Mouse (Mus musculus): ENCODE data around the gene Kif2c.

Gene Kif2c

GRCm38 (mm10) chr4:117181863-117182758 lies at the start of gene Kif2c:
TSS of gene Kif2c (minus strand) at chr4:117182639.
- peak; percentile 73 for DNase-seq (ENCODE audit: low spot score)

- DNase-seq (ENCODE audit: low spot score): no peak
These were observed 48.8 kb upstream of the Kif2c start for GRCm38 (mm10) chr4:117231208-117231607.

- no peak for DNase-seq (ENCODE audit: low spot score)
These were observed 47.9 kb upstream of the Kif2c start for GRCm38 (mm10) chr4:117230331-117230730.

GRCm38 (mm10) chr4:117229590-117229989 lies 47.2 kb upstream of the Kif2c start:
- DNase-seq (ENCODE audit: low spot score): no peak

- no peak for DNase-seq (ENCODE audit: low spot score)
These were observed 42.8 kb upstream of the Kif2c start for GRCm38 (mm10) chr4:117225250-117225649.

- no peak for DNase-seq (ENCODE audit: low spot score)
These were observed 41.7 kb upstream of the Kif2c start for GRCm38 (mm10) chr4:117224122-117224521.

GRCm38 (mm10) chr4:117223001-117223400 lies 40.6 kb upstream of the Kif2c start:
- no peak for DNase-seq (ENCODE audit: low spot score)

- no peak for DNase-seq (ENCODE audit: low spot score)
These were observed 39.4 kb upstream of the Kif2c start for GRCm38 (mm10) chr4:117221836-117222235.

GRCm38 (mm10) chr4:117220741-117221515 lies 38.5 kb upstream of the Kif2c start:
- no peak for DNase-seq (ENCODE audit: low spot score)

- DNase-seq (ENCODE audit: low spot score): peak; percentile 63
These were observed 36.2 kb upstream of the Kif2c start for GRCm38 (mm10) chr4:117218517-117219219.

GRCm38 (mm10) chr4:117217029-117217428 lies 34.6 kb upstream of the Kif2c start:
- DNase-seq (ENCODE audit: low spot score): no peak

GRCm38 (mm10) chr4:117214250-117214649 lies 31.8 kb upstream of the Kif2c start:
- DNase-seq (ENCODE audit: low spot score): no peak

GRCm38 (mm10) chr4:117210147-117211074 lies 28.0 kb upstream of the Kif2c start:
- DNase-seq (ENCODE audit: low spot score): no peak

- DNase-seq (ENCODE audit: low spot score): no peak
These were observed 27.2 kb upstream of the Kif2c start for GRCm38 (mm10) chr4:117209592-117209991.

- no peak for DNase-seq (ENCODE audit: low spot score)
These were observed 20.5 kb upstream of the Kif2c start for GRCm38 (mm10) chr4:117202992-117203354.

GRCm38 (mm10) chr4:117202046-117202991 lies 19.9 kb upstream of the Kif2c start:
- no peak for DNase-seq (ENCODE audit: low spot score)

GRCm38 (mm10) chr4:117191804-117192203 lies 9.4 kb upstream of the Kif2c start:
- no peak for DNase-seq (ENCODE audit: low spot score)

GRCm38 (mm10) chr4:117190660-117191059 lies 8.2 kb upstream of the Kif2c start:
- no peak for DNase-seq (ENCODE audit: low spot score)

- DNase-seq (ENCODE audit: low spot score): peak; percentile 50
These were observed 7.6 kb upstream of the Kif2c start for GRCm38 (mm10) chr4:117189856-117190543.
